Mouse (Mus musculus): ENCODE measurements around the gene Samd4b.

GRCm38 (mm10) chr7:28575597-28575996, 22.3 kb downstream of the Samd4b start:
- TF ChIP-seq CTCF (IDR thresholded peaks at IDR 0.05; ENCODE audit: low read depth) (no peak), EP300 (IDR thresholded peaks at IDR 0.05; ENCODE audit: low read depth) (no peak)

Data from heart, postnatal 0 days (tissue).